Mouse (Mus musculus): ENCODE data around the gene Zcchc3.

DNA sequence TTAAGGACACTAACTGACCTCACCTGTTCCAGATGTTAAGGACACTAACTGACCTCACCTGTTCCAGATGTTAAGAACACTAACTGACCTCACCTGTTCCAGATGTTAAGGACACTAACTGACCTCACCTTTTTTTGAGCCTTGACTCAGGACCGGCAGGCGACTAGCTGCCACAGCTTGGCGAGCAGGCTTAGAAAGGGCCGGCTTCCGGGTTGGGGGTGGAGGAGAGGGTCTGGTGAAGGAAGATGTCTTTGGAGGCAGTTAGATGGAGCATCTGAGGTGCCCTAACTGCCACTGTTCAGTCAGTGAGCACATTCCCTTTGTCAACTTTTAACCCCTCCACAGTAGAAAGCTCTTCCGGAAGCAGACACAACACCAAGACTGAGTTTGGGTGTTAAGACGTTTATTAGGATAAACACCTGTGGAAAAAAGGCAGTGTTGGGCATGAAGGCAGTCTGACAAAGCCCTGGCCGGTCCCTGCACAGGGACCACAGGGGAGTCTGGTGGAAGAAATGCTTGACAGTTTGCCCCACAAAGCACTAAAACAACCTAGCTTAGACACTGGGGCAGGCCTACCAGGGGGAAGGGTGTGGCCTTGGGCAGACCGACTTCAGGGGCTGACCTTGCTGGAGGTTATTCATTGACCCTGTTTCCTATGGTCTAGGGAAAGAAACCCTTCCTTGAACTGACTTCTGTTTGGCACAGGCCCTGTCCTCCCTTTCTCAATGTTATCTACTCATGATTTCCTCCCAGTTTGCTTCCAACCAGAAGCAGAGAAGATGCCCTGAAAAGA is 21.4 kb downstream of the Zcchc3 start:
- TF ChIP-seq CTCF (IDR thresholded peaks at IDR 0.05; ENCODE audit: borderline replicate concordance, control insufficient read depth, extremely low read depth, insufficient read depth, low read length, poor library complexity): no peak
- TF ChIP-seq POLR2A (IDR thresholded peaks at IDR 0.05; ENCODE audit: control insufficient read depth, extremely low read depth, insufficient read depth, low read length, poor library complexity): no peak
